Mouse (Mus musculus): ENCODE measurements around the gene Scfd2.

DNA sequence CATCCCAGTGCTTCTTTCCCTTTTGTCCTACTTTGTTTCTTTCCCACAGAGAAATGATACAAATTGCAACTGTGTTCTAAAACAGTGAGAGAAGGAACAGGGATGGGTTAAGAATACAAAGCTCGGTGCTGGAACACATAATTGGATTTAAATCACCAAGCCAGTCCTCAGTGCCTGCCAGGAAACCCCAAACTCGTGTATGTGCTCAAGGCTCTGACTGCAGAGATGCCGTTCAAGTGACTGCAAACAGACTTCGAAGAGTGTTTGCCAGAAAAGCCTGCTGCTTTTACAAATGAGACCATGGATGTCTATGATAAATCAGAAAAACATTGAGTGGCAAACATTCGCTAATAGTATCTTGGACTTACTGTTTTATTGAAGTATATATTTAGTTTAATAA, 80.6 kb downstream of the Scfd2 start:
- TF ChIP-seq TAL1 (IDR thresholded peaks at IDR 0.05; ENCODE audit: low read length) = no peak
- no peak for TF ChIP-seq GATA1 (IDR thresholded peaks at IDR 0.05; ENCODE audit: low read length)

Measured in erythroblast, embryonic 14.5 days (primary cell).